Mouse (Mus musculus) kidney, embryonic 14.5 days (tissue): Measurements from ENCODE around the gene Nup50. TPM values are rescaled to one million over a fixed set of nuclear protein-coding genes. Genes with fewer than 3 reads are reported as not detected.

Experiments
- ATAC-seq: fragments of 200-750 bp; cut with Nextera tagmentation; 2 replicates; pipeline ENCODE4 v1.8.0; 2017; ENCODE audit warnings: moderate number of reproducible peaks, mild to moderate bottlenecking, moderate TSS enrichment, moderate library complexity; ENCODE audit not compliant: low FRiP score, low TSS enrichment
- H3K27ac ChIP-seq: fragments of 300-500 bp; sonication (generic); 2 replicates; pipeline ENCODE4 v1.5.1; 2014; ENCODE audit warnings: low read depth, mild to moderate bottlenecking, low read length, moderate library complexity, mixed read lengths
- H3K27me3 ChIP-seq: fragments of 300-500 bp; sonication (generic); 2 replicates; pipeline ENCODE4 v1.6.1; 2014; ENCODE audit warnings: mild to moderate bottlenecking, low read length; ENCODE audit not compliant: control insufficient read depth, insufficient read depth
- H3K36me3 ChIP-seq: fragments of 300-500 bp; sonication (generic); 2 replicates; pipeline ENCODE4 v1.6.1; 2014; ENCODE audit warnings: low read length, mixed read lengths; ENCODE audit not compliant: control insufficient read depth, insufficient read depth
- H3K4me1 ChIP-seq: fragments of 300-500 bp; sonication (generic); 2 replicates; pipeline ENCODE4 v1.6.1; 2014; ENCODE audit warnings: low read length, mixed read lengths; ENCODE audit not compliant: control insufficient read depth, insufficient read depth
- H3K4me2 ChIP-seq: fragments of 300-500 bp; sonication (generic); replicated peaks from 2 replicates; pipeline ENCODE4 v1.6.1; 2014; ENCODE audit warnings: low read depth, mild to moderate bottlenecking, low read length
- H3K4me3 ChIP-seq: fragments of 300-500 bp; sonication (generic); 2 replicates; pipeline ENCODE4 v1.5.1; 2014; ENCODE audit warnings: mild to moderate bottlenecking, low read length
- H3K9ac ChIP-seq: fragments of 300-500 bp; sonication (generic); 2 replicates; pipeline ENCODE4 v1.6.1; 2014; ENCODE audit warnings: low read depth, mild to moderate bottlenecking, low read length, moderate library complexity
- H3K9me3 ChIP-seq: fragments of 300-500 bp; sonication (generic); 2 replicates; pipeline ENCODE4 v1.6.1; 2016; ENCODE audit warnings: low read length; ENCODE audit not compliant: control insufficient read depth
- WGBS: fragments of 180-500 bp; shearing (Covaris S2); extraction: QIAGEN DNeasy Blood & Tissue Kit; methylation state at CpG from one replicate; pipeline ENCODE4 v1.1.7; 2014; 5-methylcytosine and 5-hydroxymethylcytosine counted together
- polyA plus RNA-seq: library from polyadenylated mRNA; unstranded; fragments of >200 nt; fragmentation: Nextera tagmentation; extraction: Ambion mirVana; gene quantifications from 2 replicates; pipeline ENCODE4 v1.2.1, GENCODE M21; 2014

Gene Nup50
- polyA plus RNA-seq, 1 experiment from 2014 or later: 50.8 TPM

DNA sequence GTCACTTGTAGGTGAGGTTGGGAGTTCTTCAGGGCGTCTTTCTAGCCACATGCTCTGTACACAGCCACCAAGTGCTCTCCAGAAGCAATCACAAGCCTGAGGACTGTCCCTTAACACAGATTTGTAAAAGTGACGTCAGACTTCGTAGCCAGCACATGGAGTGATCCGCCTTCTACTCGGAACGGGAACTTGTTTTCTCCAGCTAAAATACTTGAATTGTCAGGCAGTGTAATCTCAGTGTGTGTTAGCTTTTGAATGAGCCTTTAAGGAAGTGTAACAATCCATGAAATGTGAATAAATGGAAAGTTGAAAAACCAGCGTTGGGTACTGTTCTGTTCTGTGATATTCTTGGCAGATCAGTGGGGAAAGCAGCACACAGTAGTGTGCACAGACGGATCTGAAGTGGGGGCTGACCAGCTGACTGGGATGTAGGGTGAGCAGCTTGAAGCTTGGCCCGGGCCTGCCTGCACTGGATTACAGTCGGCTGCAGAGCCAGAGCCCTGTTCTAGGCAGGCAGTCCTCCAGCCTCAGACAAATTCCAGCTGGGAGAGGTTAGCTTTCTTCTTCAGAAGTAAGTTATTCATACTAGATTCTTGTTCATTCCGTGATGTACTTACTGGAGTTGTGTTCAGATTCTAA, 19.6 kb downstream of the Nup50 start:
- H3K27ac ChIP-seq: no peak overlapping the region
- no peak overlapping the region for H3K9ac ChIP-seq
- H3K4me3 ChIP-seq: no peak overlapping the region
- H3K9me3 ChIP-seq: no peaks in the 10 kb centered on the region
- ATAC-seq: no peak
- no peaks in the 10 kb centered on the region for H3K27me3 ChIP-seq
- no peak overlapping the region for H3K4me2 ChIP-seq
- peaks cover 50% of the 10 kb centered on the region for H3K36me3 ChIP-seq
- no peaks in the 10 kb centered on the region; the same call in 1 of the 2 replicates for H3K4me1 ChIP-seq
- WGBS: 80% methylated on average over 11 of the region's 11 CpGs

DNA sequence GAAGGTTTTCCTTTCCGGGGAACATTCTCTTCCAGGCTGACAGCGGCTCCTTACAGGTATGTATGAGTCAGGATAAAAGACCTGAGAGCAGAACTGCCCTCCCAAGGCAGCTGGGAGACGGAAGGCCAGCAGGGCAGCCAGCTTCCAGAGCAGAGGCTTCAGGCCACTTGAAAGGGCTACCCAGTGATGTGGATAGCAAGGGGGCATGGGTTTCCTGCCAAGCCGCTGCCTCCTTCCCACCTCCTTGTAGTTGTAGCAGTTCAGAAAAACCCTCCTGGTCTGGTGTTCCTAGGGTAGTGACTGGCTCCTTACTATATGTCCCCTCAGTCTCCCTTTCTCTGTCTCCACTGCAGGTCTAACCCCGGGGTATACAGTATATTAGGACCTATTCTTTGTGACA, 21.1 kb downstream of the Nup50 start:
- Histone ChIP-seq H3K27ac (no peak overlapping the region), H3K9me3 (no peaks in the 10 kb centered on the region), H3K36me3 (peaks cover 47% of the 10 kb centered on the region), H3K4me2 (no peak overlapping the region), H3K9ac (no peak overlapping the region), H3K4me3 (no peak overlapping the region), H3K27me3 (no peaks in the 10 kb centered on the region), H3K4me1 (no peaks in the 10 kb centered on the region; the same call in 1 of the 2 replicates)
- ATAC-seq: no peak
- WGBS: 86% methylated on average over 5 of the region's 5 CpGs

DNA sequence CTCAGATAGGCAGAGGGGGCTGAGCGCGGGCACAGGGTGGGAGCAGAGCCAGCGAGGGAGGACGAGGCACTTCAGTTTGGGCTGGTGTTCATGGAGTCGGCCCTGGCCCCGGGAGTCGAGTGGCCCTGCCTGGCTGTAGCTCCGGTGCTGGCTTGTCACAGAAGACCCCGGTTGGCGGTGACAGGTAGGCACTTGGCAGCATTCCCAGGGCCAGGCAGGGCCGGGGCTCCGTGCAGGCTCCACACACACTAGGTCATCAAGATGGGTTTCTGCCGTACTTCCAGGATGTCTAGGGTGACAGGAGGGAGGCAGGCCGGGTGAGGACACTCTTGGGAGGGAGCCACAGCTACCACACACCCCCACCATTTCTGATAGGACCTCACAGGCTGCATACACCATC, 25.8 kb downstream of the Nup50 start:
- Histone ChIP-seq H3K4me1 (0 out of 2 replicates have a peak, but pooled peaks cover 5% of the 10 kb centered on the region), H3K4me3 (no peak overlapping the region), H3K9me3 (no peaks in the 10 kb centered on the region), H3K36me3 (peaks cover 39% of the 10 kb centered on the region), H3K4me2 (no peak overlapping the region), H3K27ac (no peak overlapping the region), H3K9ac (no peak overlapping the region), H3K27me3 (no peaks in the 10 kb centered on the region)
- no peak for ATAC-seq
- 89% methylated on average over 14 of the region's 14 CpGs for WGBS

DNA sequence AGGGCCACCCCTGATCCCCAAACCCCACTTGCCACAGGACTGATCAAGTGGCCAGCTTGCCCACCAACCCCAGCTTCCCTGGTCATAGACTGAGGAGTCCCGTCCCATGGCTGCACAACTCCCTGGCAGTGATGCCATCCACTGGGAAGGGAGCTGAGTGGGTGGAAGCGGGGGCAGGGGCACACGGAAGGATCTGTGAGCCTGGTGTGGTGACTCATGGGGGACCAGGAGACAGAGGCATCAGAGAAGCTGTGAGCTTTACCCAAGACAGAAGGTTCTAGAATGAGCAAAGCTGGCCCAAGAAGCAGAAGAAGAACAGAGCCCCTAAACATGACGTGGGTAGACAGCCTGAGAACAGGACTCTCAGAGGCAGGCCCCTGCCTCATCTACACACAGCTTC, 26.8 kb downstream of the Nup50 start:
- 89% methylated on average over 4 of the region's 4 CpGs for WGBS
- H3K9ac ChIP-seq: no peak overlapping the region
- H3K4me2 ChIP-seq: no peak overlapping the region
- H3K9me3 ChIP-seq: no peaks in the 10 kb centered on the region
- H3K4me1 ChIP-seq: 0 out of 2 replicates have a peak, but pooled peaks cover 5% of the 10 kb centered on the region
- no peak overlapping the region for H3K4me3 ChIP-seq
- H3K36me3 ChIP-seq: peaks cover 40% of the 10 kb centered on the region
- H3K27ac ChIP-seq: no peak overlapping the region
- no peaks in the 10 kb centered on the region for H3K27me3 ChIP-seq
- no peak for ATAC-seq

DNA sequence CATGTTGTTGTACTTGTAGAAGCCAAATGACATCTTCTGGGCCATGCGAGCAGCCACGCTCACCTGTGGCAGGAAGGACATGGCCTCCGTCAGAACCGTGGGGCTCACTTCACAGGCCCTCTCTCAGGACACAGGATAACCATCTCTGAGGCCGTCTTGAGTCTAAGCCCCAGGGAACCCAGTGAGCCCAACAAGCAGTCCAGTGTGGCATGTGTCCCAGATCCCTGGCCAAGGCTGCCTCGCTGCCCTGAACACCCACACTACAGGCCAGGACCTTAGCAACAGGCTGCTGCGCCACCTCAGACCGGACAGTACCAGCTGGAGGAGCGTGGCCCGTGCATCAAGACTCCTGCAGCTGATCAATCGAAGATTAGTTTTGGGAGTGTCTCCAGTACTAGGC, 30.0 kb downstream of the Nup50 start:
- Histone ChIP-seq H3K27me3 (no peaks in the 10 kb centered on the region), H3K4me3 (no peak overlapping the region), H3K27ac (no peak overlapping the region), H3K36me3 (peaks cover 40% of the 10 kb centered on the region), H3K9me3 (no peaks in the 10 kb centered on the region), H3K9ac (no peak overlapping the region), H3K4me2 (no peak overlapping the region), H3K4me1 (0 out of 2 replicates have a peak, but pooled peaks cover 5% of the 10 kb centered on the region)
- 89% methylated on average over 11 of the region's 11 CpGs for WGBS
- ATAC-seq: no peak

DNA sequence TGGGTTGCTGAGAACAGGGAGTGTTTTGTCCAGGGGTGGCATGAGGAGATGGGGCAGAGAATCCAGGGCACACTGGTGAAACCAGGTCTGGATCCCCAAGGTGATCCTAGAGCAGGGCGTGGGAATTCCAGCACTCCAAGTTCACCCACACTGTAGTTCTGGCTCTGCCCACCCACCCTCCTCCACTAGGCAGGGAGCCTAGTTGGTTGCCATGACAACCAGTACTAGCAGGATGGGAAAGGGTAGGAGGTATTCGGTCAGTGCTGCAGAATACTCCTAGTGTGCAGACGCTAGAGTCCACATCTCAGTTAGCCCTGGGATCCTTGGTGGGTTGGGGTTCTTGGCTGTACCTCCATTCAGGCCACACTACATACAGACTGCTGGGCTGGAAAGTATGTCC, 34.6 kb downstream of the Nup50 start:
- no peak overlapping the region for H3K9ac ChIP-seq
- H3K36me3 ChIP-seq: peaks cover 15% of the 10 kb centered on the region; the same call in 1 of the 2 replicates
- H3K4me1 ChIP-seq: peaks cover 9% of the 10 kb centered on the region; the same call in 1 of the 2 replicates
- H3K4me3 ChIP-seq: no peak overlapping the region
- H3K27me3 ChIP-seq: no peaks in the 10 kb centered on the region
- 52% methylated on average over 3 of the region's 3 CpGs for WGBS
- no peak overlapping the region for H3K4me2 ChIP-seq
- no peaks in the 10 kb centered on the region for H3K9me3 ChIP-seq
- ATAC-seq: no peak
- H3K27ac ChIP-seq: no peak overlapping the region

DNA sequence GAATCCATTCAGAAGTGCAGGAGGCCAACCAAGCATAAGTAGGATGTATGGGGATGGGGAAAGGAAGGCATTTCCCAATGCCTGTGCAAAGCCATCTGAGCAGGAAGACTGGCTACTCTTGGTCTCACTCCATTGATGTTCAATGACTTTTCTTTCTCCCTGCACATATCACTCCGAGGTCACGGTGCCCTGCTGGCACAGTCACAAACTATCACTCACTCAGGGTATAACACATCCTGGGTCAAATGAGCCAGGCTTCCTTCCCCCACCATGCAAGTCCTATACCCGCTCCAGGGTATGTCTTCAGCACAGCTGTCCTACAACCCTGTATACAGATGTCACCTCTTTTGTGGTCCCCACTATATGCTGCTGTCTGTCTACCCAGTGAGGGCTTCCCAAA, 35.1 kb downstream of the Nup50 start:
- Histone ChIP-seq H3K27ac (no peak overlapping the region), H3K9me3 (no peaks in the 10 kb centered on the region), H3K36me3 (peaks cover 11% of the 10 kb centered on the region; the same call in 1 of the 2 replicates), H3K27me3 (no peaks in the 10 kb centered on the region), H3K4me2 (no peak overlapping the region), H3K9ac (no peak overlapping the region), H3K4me1 (peaks cover 7% of the 10 kb centered on the region; the same call in 1 of the 2 replicates), H3K4me3 (no peak overlapping the region)
- ATAC-seq: no peak
- 92% methylated on average over 3 of the region's 3 CpGs for WGBS

DNA sequence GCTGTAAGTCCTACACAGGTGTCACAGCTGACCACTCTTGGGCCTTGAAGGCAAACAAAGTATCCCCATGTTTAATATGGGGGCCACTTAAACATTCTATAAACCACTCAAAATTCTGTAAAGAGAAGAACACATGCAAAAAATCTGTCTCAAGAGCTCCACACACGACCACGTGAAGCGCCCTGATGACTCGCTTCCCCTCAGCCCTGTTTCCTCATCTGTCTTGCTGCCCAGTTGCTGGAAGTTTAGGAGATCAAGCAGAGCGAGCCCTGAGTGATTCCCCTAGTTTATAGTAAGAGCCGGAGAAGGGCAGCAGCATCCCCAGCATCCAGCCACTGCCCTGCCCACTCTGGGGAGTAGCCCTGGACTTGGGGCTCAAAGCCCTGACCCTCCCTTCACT, 36.7 kb downstream of the Nup50 start:
- Histone ChIP-seq H3K27ac (no peak overlapping the region), H3K27me3 (no peaks in the 10 kb centered on the region), H3K4me1 (peaks cover 7% of the 10 kb centered on the region; the same call in 1 of the 2 replicates), H3K4me2 (no peak overlapping the region), H3K36me3 (peaks cover 3% of the 10 kb centered on the region; the same call in 1 of the 2 replicates), H3K9me3 (no peaks in the 10 kb centered on the region), H3K9ac (no peak overlapping the region), H3K4me3 (no peak overlapping the region)
- ATAC-seq: no peak
- WGBS: 86% methylated on average over 6 of the region's 6 CpGs

DNA sequence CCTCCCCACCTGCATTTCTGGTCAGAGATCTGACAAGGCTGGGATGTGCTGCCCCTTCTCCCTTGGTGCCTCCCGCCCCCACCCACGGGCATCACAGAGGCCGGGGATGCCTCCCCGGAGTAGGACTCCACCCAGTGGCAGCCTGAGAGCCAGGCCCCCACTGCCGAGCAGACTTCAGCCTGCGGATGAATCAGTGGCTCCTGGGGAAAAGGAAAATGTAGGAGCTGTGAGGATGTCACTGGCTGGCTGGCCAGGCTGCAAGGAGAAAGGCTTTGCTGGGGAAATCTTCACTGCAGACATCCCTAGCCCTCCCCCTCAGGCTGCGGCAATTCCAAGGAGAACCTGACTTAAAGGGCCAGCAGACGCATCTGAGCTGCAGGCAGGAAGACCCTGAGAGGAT, 37.5 kb downstream of the Nup50 start:
- H3K9me3 ChIP-seq: no peaks in the 10 kb centered on the region
- H3K36me3 ChIP-seq: peaks cover under 1% of the 10 kb centered on the region; the same call in 1 of the 2 replicates
- no peak overlapping the region for H3K4me2 ChIP-seq
- H3K9ac ChIP-seq: no peak overlapping the region
- H3K27ac ChIP-seq: no peak overlapping the region
- 23% methylated on average over 8 of the region's 8 CpGs for WGBS
- H3K4me1 ChIP-seq: peaks cover 7% of the 10 kb centered on the region; the same call in 1 of the 2 replicates
- no peak overlapping the region for H3K4me3 ChIP-seq
- no peaks in the 10 kb centered on the region for H3K27me3 ChIP-seq
- ATAC-seq: no peak
